24 mouse cellular contexts compared by ENCODE assay signal in genomic region chr7:128045640-128046039, GRCm38 (mm10). TPM values are rescaled to one million over a fixed set of nuclear protein-coding genes. Genes with fewer than 3 reads are reported as not detected.
DNase-seq lines count a peak whose midpoint lies in the region; ATAC-seq and TF ChIP-seq lines count a peak whose summit lies in the region.
"Had no signal": no experiment of that assay in that cellular context is flagged by ENCODE, and none has a peak within 500 bp of the region (broad histone marks: within the 10 kb centered on the region; RNA-seq: fewer than 3 reads in every experiment).

No protein-coding gene starts in this region.

- TF ChIP-seq RAD21 in MEL (IDR thresholded peaks at IDR 0.05; ENCODE audit: low read depth, low read length), result no peak

- 32% methylated on average over 2 of the region's 2 CpGs for WGBS in heart, embryonic 10.5 days

- no peaks in the 10 kb centered on the region for H3K79me2 ChIP-seq in MEL (ENCODE audit: control insufficient read depth, insufficient read depth, low read length, poor library complexity)

- no peaks in the 10 kb centered on the region for H3K9me3 ChIP-seq in heart, embryonic 10.5 days
- H3K9me3 ChIP-seq in MEL (replicated peaks; ENCODE audit: insufficient read depth, low read length), result no peaks in the 10 kb centered on the region
- H3K9me3 ChIP-seq: G1E had no signal

- no peak for TF ChIP-seq POLR2A in MEL (IDR thresholded peaks at IDR 0.05; ENCODE audit: control insufficient read depth in 1 of 2, insufficient read depth in 1 of 2, low read depth in 1 of 2, low read length in 2 of 2, poor library complexity in 1 of 2)

- H3K27me3 ChIP-seq in heart, embryonic 10.5 days (ENCODE audit: insufficient read depth, poor library complexity, severe bottlenecking), result no peaks in the 10 kb centered on the region
- no peaks in the 10 kb centered on the region for H3K27me3 ChIP-seq in MEL (ENCODE audit: control insufficient read depth in 1 of 2, insufficient read depth in 2 of 2, low read length in 2 of 2)
- H3K27me3 ChIP-seq: CH12.LX had no signal

- TF ChIP-seq CTCF in MEL (IDR thresholded peaks at IDR 0.05 in 2 of 3, conservative IDR thresholded peaks at IDR 0.05 in 1 of 3; ENCODE audit: control insufficient read depth in 1 of 3, insufficient read depth in 1 of 3, low read depth in 2 of 3, low read length in 3 of 3, poor library complexity in 1 of 3, severe bottlenecking in 1 of 3), result no peak

- no peaks in the 10 kb centered on the region for H3K36me3 ChIP-seq in heart, embryonic 10.5 days
- H3K36me3 ChIP-seq in MEL (ENCODE audit: control insufficient read depth in 1 of 2, insufficient read depth in 2 of 2, low read length in 2 of 2), result peaks cover 0 to 38% of the 10 kb centered on the region in 2 experiments; a peak in 2 of 4 replicates
- H3K36me3 ChIP-seq: G1E had no signal

- DNase-seq in heart, adult 11 months, result peak; percentile 12
- DNase-seq in heart, embryonic 10.5 days (ENCODE audit: low spot score), result no peak
- no peak for DNase-seq in MEL (ENCODE audit: low read depth, low spot score)
- DNase-seq: adrenal gland, adult 2 months; adrenal gland, adult 8-10 months; adrenal gland, postnatal 10 days; adrenal gland, postnatal 14 days; adrenal gland, postnatal 25 days; adrenal gland, postnatal 36 days; B cell, adult 2 months; cerebellum, adult 11 months; cerebellum, adult 11-12 months; cerebellum, adult 18-20 months; cerebellum, adult 2 months had no signal

- no peak overlapping the region for H3K4me3 ChIP-seq in heart, embryonic 10.5 days
- no peak overlapping the region for H3K4me3 ChIP-seq in MEL (ENCODE audit: control insufficient read depth in 1 of 2, insufficient read depth in 1 of 2, low read depth in 2 of 2, low read length in 2 of 2)

- no peak for ATAC-seq in frontal cortex, adult (ENCODE audit: low TSS enrichment)
- ATAC-seq: activated CD4-positive, CD25-positive, alpha-beta regulatory T cell, adult 4 months; CD4-positive, CD25-positive, alpha-beta regulatory T cell, adult 4 months; Patski had no signal

- no peaks in the 10 kb centered on the region for H3K4me1 ChIP-seq in heart, embryonic 10.5 days
- H3K4me1 ChIP-seq in MEL (ENCODE audit: control insufficient read depth in 1 of 2, insufficient read depth in 2 of 2, low read length in 2 of 2), result peaks cover 33 to 42% of the 10 kb centered on the region in 2 experiments

- no peak overlapping the region for H3K27ac ChIP-seq in heart, embryonic 10.5 days
- no peak overlapping the region for H3K27ac ChIP-seq in MEL (ENCODE audit: control insufficient read depth, low read depth, low read length)

- peak; percentile 14 to 30; a peak in 1 of 4 replicates for TF ChIP-seq EP300 in MEL (IDR thresholded peaks at IDR 0.05; ENCODE audit: low read depth in 1 of 2, low read length in 2 of 2)

- H3K9ac ChIP-seq in MEL (ENCODE audit: control insufficient read depth, low read depth, low read length, poor library complexity, severe bottlenecking), result no peak overlapping the region

TF ChIP-seq in MEL, 35 proteins besides CTCF, POLR2A, EP300 and RAD21:
- TF ChIP-seq USF1 (IDR thresholded peaks at IDR 0.05; ENCODE audit: low read depth, low read length) (peak; percentile 75; the same call in 1 of the 2 replicates), TBP (IDR thresholded peaks at IDR 0.05; ENCODE audit: low read depth, low read length) (no peak), ETS1 (IDR thresholded peaks at IDR 0.05; ENCODE audit: low read depth, low read length) (peak; percentile 83), MYC (IDR thresholded peaks at IDR 0.05; ENCODE audit: low read depth, low read length) (no peak), GABPA (IDR thresholded peaks at IDR 0.05; ENCODE audit: low read depth, low read length) (no peak), MXI1 (IDR thresholded peaks at IDR 0.05; ENCODE audit: low read depth, low read length) (no peak), MEF2A (IDR thresholded peaks at IDR 0.05; ENCODE audit: extremely low read depth, insufficient replicate concordance, low read depth, low read length, poor library complexity, severe bottlenecking) (0 out of 2 replicates have a peak, but pooled peaks have one; percentile 44), TCF12 (IDR thresholded peaks at IDR 0.05; ENCODE audit: low read depth, low read length) (0 out of 2 replicates have a peak, but pooled peaks have one; percentile 5), CHD1 (IDR thresholded peaks at IDR 0.05; ENCODE audit: low read depth, low read length) (no peak), GATA1 (IDR thresholded peaks at IDR 0.05; ENCODE audit: low read depth, low read length) (peak; percentile 53), MAZ (IDR thresholded peaks at IDR 0.05; ENCODE audit: low read depth, low read length) (no peak), USF2 (IDR thresholded peaks at IDR 0.05; ENCODE audit: borderline replicate concordance in 1 of 2, insufficient read depth in 1 of 2, low read depth in 1 of 2, low read length in 2 of 2) (0 out of 4 replicates have a peak, but pooled peaks of 1 of the 2 experiments have one; percentile 20)
TF ChIP-seq in MEL: peak in this region for 6.

RNA-seq across cellular contexts. Expression of gene Itgam, which starts 16.8 kb away (rescaled TPM):
- 0.06 and 0.25 TPM in 2 replicates for polyA plus RNA-seq in heart, embryonic 10.5 days (2016; fragmentation: Nextera tagmentation; extraction: Ambion mirVana)
- not detected in 2 replicates for total RNA-seq in MEL (2012; rRNA removed)
- not detected for polyA plus RNA-seq in MEL (2012; ENCODE audit: insufficient read depth in 1 of 2, insufficient read length in 2 of 2, low read depth in 1 of 2, low replicate concordance in 2 of 2, missing spikeins in 1 of 2)
- polyA plus RNA-seq: C2C12, Patski had no signal

RNA-seq across cellular contexts. Expression of gene Gm49368, which starts 16.8 kb away (rescaled TPM):
- polyA plus RNA-seq in heart, embryonic 10.5 days (2016; fragmentation: Nextera tagmentation; extraction: Ambion mirVana), result 0.09 TPM in 1 of 2 replicates, not detected in the other
- not detected in 2 replicates for total RNA-seq in MEL (2012; rRNA removed)
- polyA plus RNA-seq in MEL (2012; ENCODE audit: insufficient read depth in 1 of 2, insufficient read length in 2 of 2, low read depth in 1 of 2, low replicate concordance in 2 of 2, missing spikeins in 1 of 2), result not detected
- total RNA-seq: adrenal gland, adult 2 months; adrenal gland, postnatal 14 days; adrenal gland, postnatal 25 days; adrenal gland, postnatal 36 days; adrenal gland, postnatal 4 days; CH12.LX; ES-E14; G1E had no signal
- polyA plus RNA-seq: adrenal gland, adult 2 months; brain, embryonic 14.5 days; C2C12; CD4-positive, CD25-positive, alpha-beta regulatory T cell, adult 4 months; cerebellum, adult 2 months; G1E; Patski had no signal

RNA-seq across cellular contexts. Expression of gene Trim72, which starts 41.9 kb away (rescaled TPM):
- 0.40 and 1.2 TPM in 2 replicates for polyA plus RNA-seq in heart, embryonic 10.5 days (2016; fragmentation: Nextera tagmentation; extraction: Ambion mirVana)
- 0.13 and 0.19 TPM in 2 replicates for total RNA-seq in MEL (2012; rRNA removed)
- under 1 TPM in 1 of 2 experiments, not detected in 1; 0.14 TPM for polyA plus RNA-seq in MEL (2012; ENCODE audit: insufficient read depth in 1 of 2, insufficient read length in 2 of 2, low read depth in 1 of 2, low replicate concordance in 2 of 2, missing spikeins in 1 of 2)
- total RNA-seq: adrenal gland, postnatal 14 days had no signal
- polyA plus RNA-seq: CD4-positive, CD25-positive, alpha-beta regulatory T cell, adult 4 months had no signal

RNA-seq across cellular contexts. Expression of gene Pycard, which starts 52.0 kb away (rescaled TPM):
- 27.8 and 35.5 TPM in 2 replicates for polyA plus RNA-seq in heart, embryonic 10.5 days (2016; fragmentation: Nextera tagmentation; extraction: Ambion mirVana)
- 0.10 and 0.12 TPM in 2 replicates for total RNA-seq in MEL (2012; rRNA removed)
- under 1 TPM in 1 of 2 experiments, not detected in 1; 0.24 TPM for polyA plus RNA-seq in MEL (2012; ENCODE audit: insufficient read depth in 1 of 2, insufficient read length in 2 of 2, low read depth in 1 of 2, low replicate concordance in 2 of 2, missing spikeins in 1 of 2)
